Mouse (Mus musculus): ENCODE measurements around the gene Zfp1. TPM values are rescaled to one million over a fixed set of nuclear protein-coding genes. Genes with fewer than 3 reads are reported as not detected.
"Not testable (repeated sequence)": the region's sequence is repeated elsewhere in the genome, so short reads cannot be mapped to it uniquely, and the experiment has no call there.

Zfp1 gene
- polyA plus RNA-seq, 1 experiment from 2014 or later: 11.7 TPM

- H3K4me2 ChIP-seq: peak overlapping the region; percentile 60
- peak overlapping the region; percentile 98 for H3K27ac ChIP-seq
- no peaks in the 10 kb centered on the region for H3K36me3 ChIP-seq
- peak overlapping the region; percentile 98 for H3K4me3 ChIP-seq
- no peaks in the 10 kb centered on the region for H3K27me3 ChIP-seq
- WGBS: 18% methylated on average over 5 of the region's 5 CpGs
- ATAC-seq (replicated peaks; ENCODE audit: insufficient number of reproducible peaks, insufficient read depth, low FRiP score, low read depth): no peak
- peaks cover 11% of the 10 kb centered on the region for H3K4me1 ChIP-seq (replicated peaks)
- H3K9me3 ChIP-seq (replicated peaks): no peaks in the 10 kb centered on the region
- H3K9ac ChIP-seq: peak overlapping the region; percentile 98
Observed at GRCm38 (mm10) chr8:111642496-111642895, 705 bp upstream of the Zfp1 start.

DNA sequence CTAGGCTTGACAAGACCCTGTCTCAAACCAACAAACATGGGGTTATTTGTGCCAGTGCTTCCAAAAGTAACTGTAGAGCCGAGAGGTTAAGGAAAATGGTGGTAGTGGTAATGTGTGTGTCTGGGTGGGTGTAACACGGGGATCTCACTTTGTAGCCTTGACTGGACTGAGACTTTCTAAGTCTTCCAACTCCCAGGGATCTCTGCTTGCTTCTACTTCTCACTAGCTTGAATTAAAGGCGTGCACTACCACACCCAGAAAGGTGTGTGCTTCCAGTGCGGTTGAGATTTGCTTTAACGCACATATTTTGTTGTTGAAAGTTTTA lies 300 bp upstream of the Zfp1 start:
- peak; percentile 18 for ATAC-seq (replicated peaks; ENCODE audit: insufficient number of reproducible peaks, insufficient read depth, low FRiP score, low read depth)
- 5% methylated on average over 5 of the region's 5 CpGs for WGBS
- Histone ChIP-seq H3K9me3 (replicated peaks) (no peaks in the 10 kb centered on the region), H3K4me3 (peak overlapping the region; percentile 98), H3K27ac (peak overlapping the region; percentile 98), H3K36me3 (no peaks in the 10 kb centered on the region), H3K4me2 (peak overlapping the region; percentile 60), H3K27me3 (no peaks in the 10 kb centered on the region), H3K4me1 (replicated peaks) (peaks cover 13% of the 10 kb centered on the region), H3K9ac (peak overlapping the region; percentile 98)

DNA sequence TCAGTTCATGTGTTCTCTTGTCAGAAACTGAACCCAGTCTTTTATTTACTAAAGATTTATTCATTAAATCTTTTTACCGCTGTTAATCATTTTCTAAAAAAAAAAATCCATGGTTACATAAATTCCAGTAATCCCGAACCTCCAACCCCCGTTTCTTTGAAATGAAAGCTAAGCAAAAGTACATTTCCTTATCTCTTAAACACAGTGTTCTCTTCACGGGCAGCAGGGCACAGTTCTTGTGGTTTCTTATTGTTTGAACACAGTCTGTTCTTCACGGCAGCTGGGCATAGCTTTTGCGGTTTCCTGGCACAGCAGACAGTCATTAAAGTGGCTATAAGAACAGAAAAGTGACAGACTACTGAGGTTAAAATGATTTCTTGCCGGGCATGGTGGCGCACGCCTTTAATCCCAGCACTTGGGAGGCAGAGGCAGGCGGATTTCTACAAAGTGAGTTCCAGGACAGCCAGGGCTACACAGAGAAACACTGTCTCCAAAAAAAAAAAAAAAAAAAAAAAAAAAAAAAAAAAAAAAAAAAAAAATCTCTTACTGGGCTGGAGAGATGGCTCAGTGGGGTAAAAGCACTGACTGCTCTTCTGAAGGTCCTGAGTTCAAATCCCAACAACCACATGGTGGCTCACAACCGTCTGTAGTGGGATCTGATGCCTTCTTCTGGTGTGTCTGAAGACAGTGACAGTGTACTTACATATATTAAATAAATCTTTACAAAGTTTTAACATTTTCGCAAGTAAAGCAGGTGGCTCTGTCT lies 1.3 kb downstream of the Zfp1 start:
- Histone ChIP-seq H3K4me1 (replicated peaks) (peaks cover 20% of the 10 kb centered on the region), H3K4me2 (peak overlapping the region; percentile 60), H3K27ac (peak overlapping the region; percentile 98), H3K9ac (peak overlapping the region; percentile 98), H3K4me3 (peak overlapping the region; percentile 98)
- ATAC-seq (replicated peaks; ENCODE audit: insufficient number of reproducible peaks, insufficient read depth, low FRiP score, low read depth); H3K27me3 ChIP-seq; H3K36me3 ChIP-seq; H3K9me3 ChIP-seq (replicated peaks): not testable (repeated sequence)
- 53% methylated on average over 12 of the region's 12 CpGs for WGBS

DNA sequence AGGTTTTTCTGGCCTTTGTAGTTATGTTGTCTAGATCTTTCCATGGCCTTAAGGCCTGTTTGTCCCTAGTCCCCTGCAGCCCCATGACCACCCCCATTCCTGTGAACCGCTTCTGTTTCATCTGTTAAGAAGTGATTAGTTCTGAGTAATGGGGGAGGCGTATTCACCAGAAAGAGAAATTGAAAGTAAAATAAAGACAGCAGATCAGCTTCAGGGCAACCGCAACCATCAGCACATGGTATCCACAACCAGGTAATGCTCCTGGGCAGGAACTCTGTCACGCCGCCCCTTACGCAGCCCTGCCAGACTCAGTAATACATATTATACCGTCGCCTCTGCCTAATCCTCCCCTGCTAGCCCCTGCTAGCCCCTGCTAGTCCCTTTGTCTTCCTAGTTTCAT lies 2.5 kb downstream of the Zfp1 start:
- ATAC-seq (replicated peaks; ENCODE audit: insufficient number of reproducible peaks, insufficient read depth, low FRiP score, low read depth): no peak
- 89% methylated on average over 8 of the region's 8 CpGs for WGBS

DNA sequence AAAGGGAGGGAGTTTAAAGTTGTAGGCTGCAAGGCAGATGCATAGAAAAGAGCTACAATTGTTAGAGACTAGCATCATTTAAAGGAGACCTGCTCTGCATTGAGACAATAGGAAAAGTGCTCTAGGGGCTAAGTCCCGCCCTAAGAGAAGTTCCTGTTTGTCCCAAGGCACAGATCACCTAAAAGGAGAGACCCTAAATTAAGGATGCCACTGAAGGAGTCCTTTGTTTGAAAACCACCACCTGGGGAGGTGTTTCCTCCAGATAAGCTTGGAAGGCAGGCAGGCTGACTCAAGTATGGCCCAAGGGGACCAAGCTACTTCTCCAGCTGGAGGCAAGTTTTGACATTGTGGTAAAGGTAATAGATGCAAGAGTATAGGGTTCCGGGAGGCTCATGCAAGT lies 5.6 kb downstream of the Zfp1 start:
- Histone ChIP-seq H3K27me3 (no peaks in the 10 kb centered on the region), H3K4me1 (replicated peaks) (peaks cover 12% of the 10 kb centered on the region), H3K9me3 (replicated peaks) (no peaks in the 10 kb centered on the region), H3K9ac (no peak overlapping the region), H3K4me3 (no peak overlapping the region), H3K4me2 (no peak overlapping the region), H3K36me3 (no peaks in the 10 kb centered on the region), H3K27ac (no peak overlapping the region)
- whole genome bisulfite sequencing: 68% methylated on average over 2 of the region's 2 CpGs
- no peak for ATAC-seq (replicated peaks; ENCODE audit: insufficient number of reproducible peaks, insufficient read depth, low FRiP score, low read depth)

More for the DNA sequence above, 2.5 kb downstream of the Zfp1 start:
- no peak overlapping the region for H3K4me3 ChIP-seq
- H3K36me3 ChIP-seq: no peaks in the 10 kb centered on the region
- no peaks in the 10 kb centered on the region for H3K27me3 ChIP-seq
- H3K9me3 ChIP-seq (replicated peaks): no peaks in the 10 kb centered on the region
- H3K9ac ChIP-seq: no peak overlapping the region
- H3K27ac ChIP-seq: no peak overlapping the region
- no peak overlapping the region for H3K4me2 ChIP-seq
- peaks cover 20% of the 10 kb centered on the region for H3K4me1 ChIP-seq (replicated peaks)

DNA sequence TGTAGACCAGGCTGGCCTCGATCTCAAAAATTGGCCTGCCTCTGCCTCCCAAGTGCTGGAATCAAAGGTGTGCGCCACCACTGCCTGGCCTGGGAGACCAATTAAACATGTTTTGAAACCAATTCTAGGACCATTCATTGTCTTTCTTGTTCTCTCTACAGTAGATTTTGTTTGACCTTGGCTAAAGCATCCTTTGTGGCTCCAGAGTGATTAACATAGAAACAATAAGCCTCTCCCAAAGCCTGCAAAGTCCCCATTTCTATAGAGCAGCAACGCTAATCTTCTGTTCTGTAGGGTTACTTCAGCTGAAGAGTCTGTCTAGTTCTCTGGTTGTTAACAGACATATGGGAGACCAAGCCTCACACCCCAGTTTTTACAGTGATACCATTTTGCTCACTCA lies 7.5 kb downstream of the Zfp1 start:
- Histone ChIP-seq H3K36me3 (no peaks in the 10 kb centered on the region), H3K4me2 (no peak overlapping the region), H3K27me3 (no peaks in the 10 kb centered on the region), H3K27ac (no peak overlapping the region), H3K9me3 (replicated peaks) (no peaks in the 10 kb centered on the region), H3K4me1 (replicated peaks) (peaks cover 9% of the 10 kb centered on the region), H3K9ac (no peak overlapping the region), H3K4me3 (no peak overlapping the region)
- ATAC-seq (replicated peaks; ENCODE audit: insufficient number of reproducible peaks, insufficient read depth, low FRiP score, low read depth): no peak
- 92% methylated on average over 3 of the region's 3 CpGs for WGBS

- H3K4me2 ChIP-seq: no peak overlapping the region
- no peaks in the 10 kb centered on the region for H3K9me3 ChIP-seq (replicated peaks)
- H3K36me3 ChIP-seq: no peaks in the 10 kb centered on the region
- no peaks in the 10 kb centered on the region for H3K27me3 ChIP-seq
- peaks cover 18% of the 10 kb centered on the region for H3K4me1 ChIP-seq (replicated peaks)
- WGBS: 84% methylated on average over 2 of the region's 2 CpGs
- H3K9ac ChIP-seq: no peak overlapping the region
- no peak overlapping the region for H3K27ac ChIP-seq
- H3K4me3 ChIP-seq: no peak overlapping the region
- ATAC-seq (replicated peaks; ENCODE audit: insufficient number of reproducible peaks, insufficient read depth, low FRiP score, low read depth): no peak
Observed at GRCm38 (mm10) chr8:111653524-111653923, 10.3 kb downstream of the Zfp1 start.

DNA sequence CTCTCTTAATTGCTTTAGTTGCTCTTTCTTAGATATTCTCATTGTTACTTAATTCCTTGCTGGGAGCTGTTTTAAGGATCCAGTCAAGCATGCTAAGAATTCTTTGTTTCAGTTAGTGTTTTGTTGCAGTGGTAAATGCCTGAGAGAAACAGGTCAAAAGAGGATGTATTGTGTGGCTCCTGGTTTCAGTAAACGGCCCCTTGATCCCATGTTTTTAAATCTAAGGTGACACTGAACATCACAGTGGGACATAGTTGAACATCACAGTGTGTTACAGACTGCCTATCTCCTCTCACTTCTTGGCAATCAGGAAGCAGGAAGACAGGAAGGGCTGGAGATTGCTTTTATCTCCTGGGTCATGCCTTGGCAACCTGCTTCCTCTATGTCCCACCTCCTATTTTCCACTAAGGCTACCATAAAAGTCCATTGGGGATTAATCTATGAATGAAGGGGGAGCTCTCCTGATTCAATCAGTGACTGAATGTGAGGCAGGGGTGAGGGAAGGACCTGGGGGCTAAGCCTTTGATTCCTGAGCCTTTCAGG lies 14.2 kb downstream of the Zfp1 start:
- H3K4me1 ChIP-seq (replicated peaks): peaks cover 24% of the 10 kb centered on the region
- H3K36me3 ChIP-seq: peaks cover 7% of the 10 kb centered on the region; the same call in 1 of the 2 replicates
- ATAC-seq (replicated peaks; ENCODE audit: insufficient number of reproducible peaks, insufficient read depth, low FRiP score, low read depth): no peak
- no peak overlapping the region for H3K9ac ChIP-seq
- H3K4me3 ChIP-seq: no peak overlapping the region
- H3K27ac ChIP-seq: no peak overlapping the region
- H3K9me3 ChIP-seq (replicated peaks): no peaks in the 10 kb centered on the region
- H3K4me2 ChIP-seq: no peak overlapping the region
- H3K27me3 ChIP-seq: no peaks in the 10 kb centered on the region
- 34% methylated on average over 1 of the region's 1 CpGs for WGBS

DNA sequence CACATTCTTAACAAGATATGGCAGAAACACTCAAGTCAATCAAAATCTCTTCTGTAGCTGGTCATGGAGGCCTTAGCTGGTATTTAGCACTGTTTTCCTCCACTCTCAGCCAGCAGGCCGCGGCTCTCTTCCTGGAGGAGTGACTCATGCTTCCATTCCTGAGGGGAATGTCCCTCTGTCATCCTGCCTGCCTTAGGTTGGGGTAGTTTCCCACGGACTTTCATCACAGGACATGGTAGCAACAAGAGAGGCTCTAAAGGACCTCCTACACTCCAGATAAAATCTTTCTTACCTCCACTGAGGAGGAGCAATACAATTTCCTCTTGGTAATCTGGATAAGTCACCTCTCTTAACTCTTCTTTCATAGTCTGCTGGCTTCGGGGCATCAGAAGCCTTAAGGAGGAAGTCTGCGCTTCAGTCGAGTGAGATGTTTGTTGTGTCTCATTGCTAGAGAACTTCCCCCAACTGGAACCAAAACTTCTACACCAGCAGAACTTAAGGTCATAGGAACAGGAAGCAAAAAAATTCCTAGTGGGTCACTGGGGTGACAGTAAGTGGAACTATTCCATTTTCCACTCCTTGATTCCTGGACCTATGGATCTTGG lies 15.7 kb downstream of the Zfp1 start:
- Histone ChIP-seq H3K27me3 (no peaks in the 10 kb centered on the region), H3K9me3 (replicated peaks) (no peaks in the 10 kb centered on the region), H3K27ac (peak overlapping the region; percentile 61), H3K36me3 (peaks cover 7% of the 10 kb centered on the region; the same call in 1 of the 2 replicates), H3K4me2 (no peak overlapping the region), H3K4me1 (replicated peaks) (peaks cover 24% of the 10 kb centered on the region), H3K4me3 (no peak overlapping the region), H3K9ac (no peak overlapping the region)
- 0 out of 2 replicates have a peak, but pooled peaks have one; percentile 54 for ATAC-seq (replicated peaks; ENCODE audit: insufficient number of reproducible peaks, insufficient read depth, low FRiP score, low read depth)
- 42% methylated on average over 6 of the region's 6 CpGs for WGBS

DNA sequence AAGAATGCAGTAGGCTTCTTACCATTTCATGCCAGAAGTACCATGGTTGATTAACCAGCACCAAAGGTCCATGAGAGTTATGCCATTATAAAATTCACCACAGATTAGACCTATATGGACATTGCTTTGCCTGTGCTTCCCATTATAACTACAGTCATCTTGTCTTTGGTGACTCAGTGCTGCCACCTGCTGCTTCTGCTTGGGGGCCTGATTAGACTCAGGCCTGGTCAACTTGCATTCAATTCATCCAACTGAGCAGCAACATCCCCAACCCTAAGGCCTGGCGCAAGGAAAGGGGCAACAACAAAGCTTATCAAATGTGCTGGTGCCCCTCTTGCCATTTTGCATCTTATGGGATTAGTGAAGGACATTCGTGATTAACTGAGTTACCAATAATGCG lies 19.3 kb downstream of the Zfp1 start:
- H3K27me3 ChIP-seq: no peaks in the 10 kb centered on the region
- peaks cover 15% of the 10 kb centered on the region for H3K4me1 ChIP-seq (replicated peaks)
- no peak overlapping the region for H3K27ac ChIP-seq
- ATAC-seq (replicated peaks; ENCODE audit: insufficient number of reproducible peaks, insufficient read depth, low FRiP score, low read depth): 0 out of 2 replicates have a peak, but pooled peaks have one; percentile 39
- H3K4me2 ChIP-seq: no peak overlapping the region
- no peak overlapping the region for H3K9ac ChIP-seq
- no peak overlapping the region for H3K4me3 ChIP-seq
- H3K9me3 ChIP-seq (replicated peaks): no peaks in the 10 kb centered on the region
- 80% methylated on average over 3 of the region's 3 CpGs for WGBS
- H3K36me3 ChIP-seq: peaks cover 7% of the 10 kb centered on the region; the same call in 1 of the 2 replicates

GRCm38 (mm10) chr8:111666751-111667150 lies 23.6 kb downstream of the Zfp1 start:
- Histone ChIP-seq H3K36me3 (peaks cover 36% of the 10 kb centered on the region), H3K27ac (no peak overlapping the region), H3K27me3 (no peaks in the 10 kb centered on the region), H3K4me2 (no peak overlapping the region), H3K4me1 (replicated peaks) (no peaks in the 10 kb centered on the region), H3K9me3 (replicated peaks) (no peaks in the 10 kb centered on the region), H3K4me3 (no peak overlapping the region), H3K9ac (no peak overlapping the region)
- 71% methylated on average over 2 of the region's 2 CpGs for WGBS
- ATAC-seq (replicated peaks; ENCODE audit: insufficient number of reproducible peaks, insufficient read depth, low FRiP score, low read depth): no peak

All from heart, embryonic 15.5 days (tissue).